Mouse (Mus musculus) kidney, adult 2 months (tissue): ENCODE data around the gene Eif4e1b.

Experiments used
- CTCF ChIP-seq: fragments of 200-500 bp; conservative IDR thresholded peaks from 2 replicates; pipeline ENCODE4 v1.5.1; 2011; ENCODE audit warnings: low read depth, mild to moderate bottlenecking, control low read depth, low read length, moderate library complexity, mixed read lengths; ENCODE audit not compliant: insufficient read depth, insufficient read length
- POLR2A ChIP-seq: fragments of 200-500 bp; IDR thresholded peaks from one replicate; pipeline ENCODE4 v1.6.1; 2011; ENCODE audit warnings: low read depth, low read length, control low read depth

- TF ChIP-seq CTCF (no peak), POLR2A (no peak)
Observed at GRCm38 (mm10) chr13:54754169-54755080, 29.4 kb upstream of the Eif4e1b start.
